Comparison of ENCODE assay signal across 17 mouse cellular contexts in genomic region chr17:45057780-45058179, GRCm38 (mm10).
"Had no signal": no experiment of that assay in that cellular context is flagged by ENCODE, and none has a peak within 500 bp of the region (broad histone marks: within the 10 kb centered on the region; RNA-seq: fewer than 3 reads in every experiment).

No protein-coding gene starts in this region.

- H3K4me1 ChIP-seq: lung, embryonic 15.5 days; midbrain, embryonic 15.5 days; neural tube, embryonic 12.5 days; stomach, embryonic 15.5 days had no signal

- H3K36me3 ChIP-seq: lung, embryonic 15.5 days; midbrain, embryonic 13.5 days; midbrain, embryonic 15.5 days; neural tube, embryonic 12.5 days; stomach, embryonic 15.5 days had no signal

- H3K9me3 ChIP-seq: lung, embryonic 15.5 days; megakaryocyte, embryonic 14.5 days; midbrain, embryonic 13.5 days; midbrain, embryonic 15.5 days; neural tube, embryonic 12.5 days; stomach, embryonic 15.5 days had no signal

- H3K27me3 ChIP-seq: lung, embryonic 15.5 days; megakaryocyte, embryonic 14.5 days; midbrain, embryonic 13.5 days; midbrain, embryonic 15.5 days; neural tube, embryonic 12.5 days; stomach, embryonic 15.5 days had no signal

- H3K9ac ChIP-seq: lung, embryonic 15.5 days; midbrain, embryonic 13.5 days; midbrain, embryonic 15.5 days; neural tube, embryonic 12.5 days; stomach, embryonic 15.5 days had no signal

- H3K27ac ChIP-seq: lung, embryonic 15.5 days; macrophage; midbrain, embryonic 13.5 days; midbrain, embryonic 15.5 days; neural tube, embryonic 12.5 days; stomach, embryonic 15.5 days; stomach, postnatal 0 days had no signal

- ATAC-seq: lung, postnatal 0 days; midbrain, embryonic 13.5 days; midbrain, embryonic 15.5 days had no signal

- DNase-seq: lung, adult 2 months; lung, postnatal 14 days; lung, postnatal 36 days; right cerebral cortex, postnatal 14 days; thymus, adult 2 months; thymus, postnatal 25 days; thymus, postnatal 4 days had no signal

- H3K4me2 ChIP-seq: lung, embryonic 15.5 days; midbrain, embryonic 11.5 days; midbrain, embryonic 13.5 days; midbrain, embryonic 15.5 days; neural tube, embryonic 12.5 days; stomach, embryonic 15.5 days had no signal

- H3K4me3 ChIP-seq: lung, embryonic 15.5 days; megakaryocyte, embryonic 14.5 days; midbrain, embryonic 13.5 days; midbrain, embryonic 15.5 days; neural tube, embryonic 12.5 days; stomach, embryonic 15.5 days had no signal
